Mouse (Mus musculus) heart, embryonic 10.5 days (tissue): ENCODE data around the gene Ltn1. TPM values are rescaled to one million over a fixed set of nuclear protein-coding genes. Genes with fewer than 3 reads are reported as not detected.

Experiments
- polyA plus RNA-seq: library from polyadenylated mRNA; unstranded; fragments of >200 nt; fragmentation: Nextera tagmentation; extraction: Ambion mirVana; gene quantifications from 2 replicates; pipeline ENCODE4 v1.2.1, GENCODE M21; 2016

Gene Ltn1
- polyA plus RNA-seq, 1 experiment from 2014 or later: 24.9 TPM

Other genes with a start within 250 kb of the Ltn1 start
- 21.9 and 22.6 TPM in 2 replicates for gene N6amt1, start 78.4 kb downstream of the Ltn1 start, polyA plus RNA-seq
- 11.8 and 13.6 TPM in 2 replicates for gene Rwdd2b, start 8.0 kb upstream of the Ltn1 start, polyA plus RNA-seq
- 36.2 and 38.6 TPM in 2 replicates for gene Usp16, start 22.1 kb upstream of the Ltn1 start, polyA plus RNA-seq
- 437 and 566 TPM in 2 replicates for gene Cct8, start 63.3 kb upstream of the Ltn1 start, polyA plus RNA-seq
- not detected in 2 replicates for gene Map3k7cl, start 120.7 kb upstream of the Ltn1 start, polyA plus RNA-seq